ENCODE assay signal across 8 mouse cellular contexts in genomic region chr6:136532535-136533291, GRCm38 (mm10). TPM values are rescaled to one million over a fixed set of nuclear protein-coding genes. Genes with fewer than 3 reads are reported as not detected.
A peak's percentile ranks its signal among the peaks of the same experiment; 100 is the strongest.
DNase-seq lines count a peak whose midpoint lies in the region; ATAC-seq and TF ChIP-seq lines count a peak whose summit lies in the region.

No protein-coding gene starts in this region.

- peak overlapping the region; percentile 13; the same call in 1 of the 2 replicates for H3K4me3 ChIP-seq in embryonic facial prominence, embryonic 12.5 days
- no peak overlapping the region for H3K4me3 ChIP-seq in intestine, postnatal 0 days (ENCODE audit: low read depth, low read length)
- H3K4me3 ChIP-seq in small intestine, adult 2 months (ENCODE audit: low read depth, low read length) = no peak overlapping the region

- intact Hi-C loops in left cerebral cortex, postnatal 36 days (cut with DNase I) = no loop called here

- H3K27me3 ChIP-seq in embryonic facial prominence, embryonic 12.5 days = no peaks in the 10 kb centered on the region
- H3K27me3 ChIP-seq in intestine, postnatal 0 days (replicated peaks; ENCODE audit: control insufficient read depth, insufficient read depth, low read length) = no peaks in the 10 kb centered on the region
- no peaks in the 10 kb centered on the region for H3K27me3 ChIP-seq in small intestine, adult 2 months (ENCODE audit: control insufficient read depth, insufficient read depth, low read length)

- no peaks in the 10 kb centered on the region for H3K9me3 ChIP-seq in embryonic facial prominence, embryonic 12.5 days
- H3K9me3 ChIP-seq in intestine, postnatal 0 days (ENCODE audit: control insufficient read depth) = no peaks in the 10 kb centered on the region

- peak; percentile 87 for DNase-seq in A20 (ENCODE audit: low read depth, low spot score)
- peak; percentile 84 for DNase-seq in adrenal gland, postnatal 14 days
- peak; percentile 65 to 76 for DNase-seq in left cerebral cortex, postnatal 36 days (ENCODE audit: low spot score in 2 of 2)
- DNase-seq in mesoderm, embryonic 11.5 days (ENCODE audit: low read depth, low spot score) = peak; percentile 90

- TF ChIP-seq CTCF in intestine, postnatal 0 days (IDR thresholded peaks at IDR 0.05; ENCODE audit: low read depth) = no peak
- no peak for TF ChIP-seq CTCF in small intestine, adult 2 months (IDR thresholded peaks at IDR 0.05; ENCODE audit: extremely low read depth, insufficient read length, insufficient replicate concordance, low read depth, low read length)

- H3K4me1 ChIP-seq in embryonic facial prominence, embryonic 12.5 days = peaks cover 19% of the 10 kb centered on the region
- peaks cover 5% of the 10 kb centered on the region; the same call in 1 of the 2 replicates for H3K4me1 ChIP-seq in intestine, postnatal 0 days (replicated peaks; ENCODE audit: control insufficient read depth, insufficient read depth, low read length)
- H3K4me1 ChIP-seq in small intestine, adult 2 months (ENCODE audit: control insufficient read depth, insufficient read depth, insufficient read length, low read length) = peaks cover 19% of the 10 kb centered on the region; the same call in 1 of the 2 replicates

- ATAC-seq in embryonic facial prominence, embryonic 12.5 days (ENCODE audit: insufficient number of reproducible peaks, insufficient read depth, low FRiP score, low TSS enrichment) = peak; percentile 85
- peak; percentile 92 for ATAC-seq in granulocyte monocyte progenitor cell, adult 5-6 weeks (replicated peaks; ENCODE audit: poor library complexity, severe bottlenecking)
- peak; percentile 90 for ATAC-seq in intestine, postnatal 0 days

- TF ChIP-seq POLR2A in small intestine, adult 2 months (IDR thresholded peaks at IDR 0.05; ENCODE audit: low read depth, low read length) = no peak

- peaks cover 4% of the 10 kb centered on the region; the same call in 1 of the 2 replicates for H3K36me3 ChIP-seq in embryonic facial prominence, embryonic 12.5 days
- H3K36me3 ChIP-seq in intestine, postnatal 0 days (ENCODE audit: control insufficient read depth, insufficient read depth) = peaks cover 6% of the 10 kb centered on the region; the same call in 1 of the 2 replicates
- H3K36me3 ChIP-seq in small intestine, adult 2 months (ENCODE audit: control insufficient read depth, insufficient read depth, low read length) = peaks cover 7% of the 10 kb centered on the region

- H3K9ac ChIP-seq in embryonic facial prominence, embryonic 12.5 days = no peak overlapping the region
- no peak overlapping the region for H3K9ac ChIP-seq in intestine, postnatal 0 days (ENCODE audit: low read depth, low read length)

- peak overlapping the region; percentile 77 for H3K27ac ChIP-seq in embryonic facial prominence, embryonic 12.5 days
- H3K27ac ChIP-seq in intestine, postnatal 0 days (ENCODE audit: low read depth, low read length) = peak overlapping the region; percentile 69
- H3K27ac ChIP-seq in small intestine, adult 2 months (ENCODE audit: insufficient read depth, low read depth, low read length) = peak overlapping the region; percentile 56

- peak overlapping the region; percentile 38 for H3K4me2 ChIP-seq in embryonic facial prominence, embryonic 12.5 days (replicated peaks)
- peak overlapping the region; percentile 30 for H3K4me2 ChIP-seq in intestine, postnatal 0 days (replicated peaks; ENCODE audit: low read depth)

- WGBS in embryonic facial prominence, embryonic 12.5 days = 11% methylated on average over 7 of the region's 7 CpGs
- 12% methylated on average over 7 of the region's 7 CpGs for WGBS in intestine, postnatal 0 days
- 9% methylated on average over 7 of the region's 7 CpGs for WGBS in small intestine, adult 2 months

RNA-seq across cellular contexts. Expression of gene Atf7ip, which starts 26.7 kb away (rescaled TPM):
- total RNA-seq in adrenal gland, postnatal 14 days (2021) = 82.0 and 103 TPM in 2 replicates
- 54.8 and 55.1 TPM in 2 replicates for polyA plus RNA-seq in embryonic facial prominence, embryonic 12.5 days (2016; fragmentation: Nextera tagmentation; extraction: Ambion mirVana)
- total RNA-seq in granulocyte monocyte progenitor cell, adult 5-6 weeks (2014; fragmentation: Nextera tagmentation) = 94.1 and 126 TPM in 2 replicates
- 32.3 and 43.4 TPM in 2 replicates for total RNA-seq in granulocyte monocyte progenitor cell, adult 5-6 weeks (2017)
- 8.6 and 9.4 TPM in 2 replicates for polyA plus RNA-seq in intestine, postnatal 0 days (2015; fragmentation: Nextera tagmentation; extraction: Ambion mirVana)
- total RNA-seq in left cerebral cortex, postnatal 36 days (2021) = 100 to 1,000 TPM; 102 to 125 TPM
- 9.4 and 19.0 TPM in 2 replicates for polyA plus RNA-seq in small intestine, adult 2 months (2012; rRNA removed)
